Comparison of ENCODE assay signal across 10 mouse cellular contexts in genomic region chr10:127325454-127326016, GRCm38 (mm10). TPM values are rescaled to one million over a fixed set of nuclear protein-coding genes. Genes with fewer than 3 reads are reported as not detected.
A peak's percentile ranks its signal among the peaks of the same experiment; 100 is the strongest.
DNase-seq lines count a peak whose midpoint lies in the region; ATAC-seq and TF ChIP-seq lines count a peak whose summit lies in the region.
"Had no signal": no experiment of that assay in that cellular context is flagged by ENCODE, and none has a peak within 500 bp of the region (broad histone marks: within the 10 kb centered on the region; RNA-seq: fewer than 3 reads in every experiment).

No protein-coding gene starts in this region.

- peak overlapping the region; percentile 35; the same call in 1 of the 2 replicates for H3K4me3 ChIP-seq in forebrain, embryonic 12.5 days (replicated peaks)
- H3K4me3 ChIP-seq in forebrain, embryonic 14.5 days (ENCODE audit: low read depth, low read length) = no peak overlapping the region
- H3K4me3 ChIP-seq in spleen, adult 2 months (ENCODE audit: extremely low read depth, insufficient read depth, insufficient read length) = peak overlapping the region; percentile 38
- peak overlapping the region; percentile 56 for H3K4me3 ChIP-seq in liver, postnatal 0 days (ENCODE audit: low read depth, low read length)

- TF ChIP-seq CTCF in spleen, adult 2 months (IDR thresholded peaks at IDR 0.05; ENCODE audit: extremely low read depth, insufficient read depth, insufficient read length, insufficient replicate concordance) = no peak
- TF ChIP-seq CTCF in liver, postnatal 0 days (IDR thresholded peaks at IDR 0.05; ENCODE audit: low read depth) = no peak

- H3K27ac ChIP-seq in forebrain, embryonic 12.5 days = no peak overlapping the region
- H3K27ac ChIP-seq in forebrain, embryonic 14.5 days (ENCODE audit: low read depth, low read length) = no peak overlapping the region
- peak overlapping the region; percentile 50 for H3K27ac ChIP-seq in spleen, adult 2 months (ENCODE audit: insufficient read depth, low read length)
- peak overlapping the region; percentile 34; the same call in 1 of the 2 replicates for H3K27ac ChIP-seq in liver, postnatal 0 days (ENCODE audit: low read depth)

- no peak for TF ChIP-seq EP300 in liver, postnatal 0 days (IDR thresholded peaks at IDR 0.05; ENCODE audit: low read depth)

- DNase-seq in forebrain, embryonic 14.5 days (ENCODE audit: low spot score) = no peak
- DNase-seq in spleen, adult 2 months (ENCODE audit: low read depth in 1 of 2, low spot score in 2 of 2) = no peak
- no peak for DNase-seq in spleen, postnatal 4 days (ENCODE audit: low spot score in 2 of 2)
- DNase-seq in liver, postnatal 0 days = no peak
- peak; percentile 70 for DNase-seq in thymus, postnatal 4 days
- no peak for DNase-seq in gastrocnemius, postnatal 25 days
- DNase-seq in layer of hippocampus, adult 8-10 months (ENCODE audit: low spot score in 2 of 2) = no peak

- H3K27me3 ChIP-seq in forebrain, embryonic 12.5 days = peaks cover 99% of the 10 kb centered on the region
- peaks cover 55% of the 10 kb centered on the region for H3K27me3 ChIP-seq in forebrain, embryonic 14.5 days (replicated peaks; ENCODE audit: control insufficient read depth, insufficient read depth, low read length)
- H3K27me3 ChIP-seq in spleen, adult 2 months (ENCODE audit: control insufficient read depth, insufficient read depth, low read length) = no peaks in the 10 kb centered on the region
- no peaks in the 10 kb centered on the region for H3K27me3 ChIP-seq in liver, postnatal 0 days (ENCODE audit: insufficient read depth, low read length)

- H3K4me2 ChIP-seq in forebrain, embryonic 12.5 days = peak overlapping the region; percentile 53
- H3K4me2 ChIP-seq in forebrain, embryonic 14.5 days (ENCODE audit: low read length) = no peak overlapping the region
- H3K4me2 ChIP-seq in liver, postnatal 0 days (ENCODE audit: low read depth, low read length) = peak overlapping the region; percentile 91

- WGBS in forebrain, embryonic 12.5 days = 30% methylated on average over 14 of the region's 14 CpGs
- 35% methylated on average over 14 of the region's 14 CpGs for whole genome bisulfite sequencing in forebrain, embryonic 14.5 days
- 15% methylated on average over 14 of the region's 14 CpGs for WGBS in spleen, adult 2 months
- 26% methylated on average over 14 of the region's 14 CpGs for WGBS in liver, postnatal 0 days (ENCODE audit: insufficient replicate concordance)

- H3K4me1 ChIP-seq in forebrain, embryonic 12.5 days = peaks cover 14% of the 10 kb centered on the region
- H3K4me1 ChIP-seq in forebrain, embryonic 14.5 days (ENCODE audit: control insufficient read depth, insufficient read depth, low read length) = peaks cover 7% of the 10 kb centered on the region; the same call in 1 of the 2 replicates
- peaks cover 40% of the 10 kb centered on the region for H3K4me1 ChIP-seq in spleen, adult 2 months (ENCODE audit: control insufficient read depth, insufficient read depth, insufficient read length)
- peaks cover 22% of the 10 kb centered on the region for H3K4me1 ChIP-seq in liver, postnatal 0 days (ENCODE audit: insufficient read depth)

- TF ChIP-seq POLR2A in spleen, adult 2 months (IDR thresholded peaks at IDR 0.05; ENCODE audit: low read depth, low read length) = no peak

- H3K36me3 ChIP-seq in forebrain, embryonic 12.5 days (replicated peaks) = no peaks in the 10 kb centered on the region
- H3K36me3 ChIP-seq in forebrain, embryonic 14.5 days (ENCODE audit: control insufficient read depth, insufficient read depth, low read length) = no peaks in the 10 kb centered on the region
- peaks cover 33% of the 10 kb centered on the region for H3K36me3 ChIP-seq in spleen, adult 2 months (ENCODE audit: control insufficient read depth, insufficient read depth, low read length)
- H3K36me3 ChIP-seq in liver, postnatal 0 days (replicated peaks; ENCODE audit: insufficient read depth, low read length) = peaks cover 5% of the 10 kb centered on the region

- ATAC-seq in forebrain, embryonic 12.5 days (ENCODE audit: low FRiP score) = no peak
- ATAC-seq in forebrain, embryonic 14.5 days = no peak
- ATAC-seq in liver, postnatal 0 days = no peak

- H3K9me3 ChIP-seq in forebrain, embryonic 12.5 days = no peaks in the 10 kb centered on the region
- H3K9me3 ChIP-seq in forebrain, embryonic 14.5 days (replicated peaks; ENCODE audit: control insufficient read depth, low read length) = no peaks in the 10 kb centered on the region
- H3K9me3 ChIP-seq in liver, postnatal 0 days (ENCODE audit: low read length) = no peaks in the 10 kb centered on the region

- H3K9ac ChIP-seq in forebrain, embryonic 12.5 days = no peak overlapping the region
- H3K9ac ChIP-seq in forebrain, embryonic 14.5 days (ENCODE audit: low read length) = no peak overlapping the region
- H3K9ac ChIP-seq in liver, postnatal 0 days (replicated peaks) = peak overlapping the region; percentile 66

RNA-seq across cellular contexts. Expression of gene Arhgap9, which starts 3.8 kb away (rescaled TPM):
- 0.64 and 1.3 TPM in 2 replicates for polyA plus RNA-seq in forebrain, embryonic 12.5 days (2016; fragmentation: Nextera tagmentation; extraction: Ambion mirVana)
- 0.70 and 1.2 TPM in 2 replicates for polyA plus RNA-seq in forebrain, embryonic 14.5 days (2014; fragmentation: Nextera tagmentation; extraction: Ambion mirVana)
- polyA plus RNA-seq in spleen, adult 2 months (2012; rRNA removed) = 72.7 and 87.2 TPM in 2 replicates
- 13.5 and 14.8 TPM in 2 replicates for polyA plus RNA-seq in liver, postnatal 0 days (2015; fragmentation: Nextera tagmentation; extraction: Ambion mirVana)
- 1 to 10 TPM; 1.4 to 1.7 TPM for total RNA-seq in gastrocnemius, postnatal 25 days (2021)
- total RNA-seq in layer of hippocampus, adult 8-10 months (2022) = 1 to 10 TPM in 3 of 4 experiments, under 1 TPM in 1; 0.60 to 4.6 (median 2.2) TPM

RNA-seq across cellular contexts. Expression of gene Mars, which starts 13.9 kb away (rescaled TPM):
- polyA plus RNA-seq in forebrain, embryonic 12.5 days (2016; fragmentation: Nextera tagmentation; extraction: Ambion mirVana) = 177 and 183 TPM in 2 replicates
- polyA plus RNA-seq in forebrain, embryonic 14.5 days (2014; fragmentation: Nextera tagmentation; extraction: Ambion mirVana) = 124 and 135 TPM in 2 replicates
- 33.2 and 40.2 TPM in 2 replicates for polyA plus RNA-seq in spleen, adult 2 months (2012; rRNA removed)
- polyA plus RNA-seq in liver, postnatal 0 days (2015; fragmentation: Nextera tagmentation; extraction: Ambion mirVana) = 51.3 and 62.3 TPM in 2 replicates
- total RNA-seq in gastrocnemius, postnatal 25 days (2021) = 10 to 100 TPM; 48.3 to 53.5 TPM
- 10 to 100 TPM; 56.7 to 65.8 (median 63.9) TPM for total RNA-seq in layer of hippocampus, adult 8-10 months (2022)

RNA-seq across cellular contexts. Expression of gene Gli1, which starts 16.2 kb away (rescaled TPM):
- polyA plus RNA-seq in forebrain, embryonic 12.5 days (2016; fragmentation: Nextera tagmentation; extraction: Ambion mirVana) = 3.2 and 3.6 TPM in 2 replicates
- 0.55 and 1.0 TPM in 2 replicates for polyA plus RNA-seq in forebrain, embryonic 14.5 days (2014; fragmentation: Nextera tagmentation; extraction: Ambion mirVana)
- polyA plus RNA-seq in spleen, adult 2 months (2012; rRNA removed) = 0.42 and 0.74 TPM in 2 replicates
- 0.04 TPM in 2 replicates for polyA plus RNA-seq in liver, postnatal 0 days (2015; fragmentation: Nextera tagmentation; extraction: Ambion mirVana)
- 1 to 10 TPM in 1 of 2 experiments, under 1 TPM in 1; 0.74 to 1.5 TPM for total RNA-seq in gastrocnemius, postnatal 25 days (2021)
- total RNA-seq in layer of hippocampus, adult 8-10 months (2022) = 1 to 10 TPM; 2.7 to 4.0 (median 3.7) TPM

RNA-seq across cellular contexts. Expression of gene Inhbe, which starts 28.7 kb away (rescaled TPM):
- polyA plus RNA-seq in forebrain, embryonic 12.5 days (2016; fragmentation: Nextera tagmentation; extraction: Ambion mirVana) = 0.06 TPM in 1 of 2 replicates, not detected in the other
- polyA plus RNA-seq in forebrain, embryonic 14.5 days (2014; fragmentation: Nextera tagmentation; extraction: Ambion mirVana) = not detected in 2 replicates
- polyA plus RNA-seq in spleen, adult 2 months (2012; rRNA removed) = not detected in 2 replicates
- polyA plus RNA-seq in liver, postnatal 0 days (2015; fragmentation: Nextera tagmentation; extraction: Ambion mirVana) = 18.4 and 29.0 TPM in 2 replicates
- total RNA-seq in gastrocnemius, postnatal 25 days (2021) = not detected
- total RNA-seq in layer of hippocampus, adult 8-10 months (2022) = not detected
- total RNA-seq: layer of hippocampus, adult 18-20 months had no signal
- polyA plus RNA-seq: C2C12 had no signal

RNA-seq across cellular contexts. Expression of gene Mbd6, which starts 36.7 kb away (rescaled TPM):
- polyA plus RNA-seq in forebrain, embryonic 12.5 days (2016; fragmentation: Nextera tagmentation; extraction: Ambion mirVana) = 18.4 and 21.2 TPM in 2 replicates
- polyA plus RNA-seq in forebrain, embryonic 14.5 days (2014; fragmentation: Nextera tagmentation; extraction: Ambion mirVana) = 8.4 and 11.2 TPM in 2 replicates
- 55.8 and 68.0 TPM in 2 replicates for polyA plus RNA-seq in spleen, adult 2 months (2012; rRNA removed)
- polyA plus RNA-seq in liver, postnatal 0 days (2015; fragmentation: Nextera tagmentation; extraction: Ambion mirVana) = 5.3 and 5.7 TPM in 2 replicates
- total RNA-seq in gastrocnemius, postnatal 25 days (2021) = 10 to 100 TPM; 12.7 to 14.3 TPM
- 10 to 100 TPM; 56.3 to 61.6 (median 56.8) TPM for total RNA-seq in layer of hippocampus, adult 8-10 months (2022)

Comparison
In these comparisons a context has a peak if more than half of its experiments do, and no peak if none do; other contexts are left out.
1. H3K27ac ChIP-seq: peak in spleen, adult 2 months (single experiment) and liver, postnatal 0 days (single experiment); none in forebrain, embryonic 12.5 days (single experiment) and forebrain, embryonic 14.5 days (single experiment).